ENCODE assay signal across 29 mouse cellular contexts in genomic region chr6:43462849-43463369, GRCm38 (mm10).
DNase-seq lines count a peak whose midpoint lies in the region; ATAC-seq and TF ChIP-seq lines count a peak whose summit lies in the region.
"Had no signal": no experiment of that assay in that cellular context is flagged by ENCODE, and none has a peak within 500 bp of the region (broad histone marks: within the 10 kb centered on the region; RNA-seq: fewer than 3 reads in every experiment).

No protein-coding gene starts in this region.

- H3K27me3 ChIP-seq in forebrain, embryonic 16.5 days (replicated peaks; ENCODE audit: control insufficient read depth, insufficient read depth, low read length): no peaks in the 10 kb centered on the region
- no peaks in the 10 kb centered on the region for H3K27me3 ChIP-seq in forebrain, embryonic 13.5 days
- H3K27me3 ChIP-seq in kidney, postnatal 0 days (ENCODE audit: insufficient read depth, low read length): no peaks in the 10 kb centered on the region
- no peaks in the 10 kb centered on the region for H3K27me3 ChIP-seq in neural tube, embryonic 12.5 days (replicated peaks)
- H3K27me3 ChIP-seq: hindbrain, embryonic 15.5 days; intestine, embryonic 15.5 days; limb, embryonic 15.5 days; liver, embryonic 13.5 days; neural tube, embryonic 13.5 days had no signal

- TF ChIP-seq CTCF in kidney, postnatal 0 days (IDR thresholded peaks at IDR 0.05; ENCODE audit: low read depth): no peak

- H3K9ac ChIP-seq in forebrain, embryonic 16.5 days (replicated peaks; ENCODE audit: low read depth, low read length): no peak overlapping the region
- no peak overlapping the region for H3K9ac ChIP-seq in forebrain, embryonic 13.5 days
- no peak overlapping the region for H3K9ac ChIP-seq in kidney, postnatal 0 days (ENCODE audit: low read depth, low read length)
- no peak overlapping the region for H3K9ac ChIP-seq in neural tube, embryonic 12.5 days
- H3K9ac ChIP-seq: hindbrain, embryonic 15.5 days; intestine, embryonic 15.5 days; limb, embryonic 15.5 days; liver, embryonic 13.5 days; neural tube, embryonic 13.5 days had no signal

- H3K4me1 ChIP-seq in forebrain, embryonic 16.5 days (replicated peaks; ENCODE audit: control insufficient read depth, insufficient read depth, low read length): peaks cover 4% of the 10 kb centered on the region; the same call in 1 of the 2 replicates
- H3K4me1 ChIP-seq in forebrain, embryonic 13.5 days: peaks cover 5% of the 10 kb centered on the region; the same call in 1 of the 2 replicates
- no peaks in the 10 kb centered on the region for H3K4me1 ChIP-seq in kidney, postnatal 0 days (replicated peaks; ENCODE audit: insufficient read depth, low read length)
- H3K4me1 ChIP-seq in neural tube, embryonic 12.5 days: no peaks in the 10 kb centered on the region
- H3K4me1 ChIP-seq: hindbrain, embryonic 10.5 days; hindbrain, embryonic 15.5 days; intestine, embryonic 15.5 days; limb, embryonic 10.5 days; limb, embryonic 15.5 days; liver, embryonic 13.5 days; midbrain, embryonic 10.5 days had no signal

- no peak overlapping the region for H3K4me3 ChIP-seq in forebrain, embryonic 16.5 days (replicated peaks; ENCODE audit: low read length)
- H3K4me3 ChIP-seq in forebrain, embryonic 13.5 days: no peak overlapping the region
- H3K4me3 ChIP-seq in kidney, postnatal 0 days (replicated peaks; ENCODE audit: low read depth, low read length): no peak overlapping the region
- H3K4me3 ChIP-seq in neural tube, embryonic 12.5 days: no peak overlapping the region
- H3K4me3 ChIP-seq: erythroblast, embryonic 14.5 days; hindbrain, embryonic 10.5 days; hindbrain, embryonic 15.5 days; intestine, embryonic 15.5 days; limb, embryonic 10.5 days; limb, embryonic 15.5 days; liver, embryonic 13.5 days; midbrain, embryonic 10.5 days; neural tube, embryonic 13.5 days had no signal

- no peaks in the 10 kb centered on the region for H3K36me3 ChIP-seq in forebrain, embryonic 16.5 days (ENCODE audit: control insufficient read depth, insufficient read depth)
- no peaks in the 10 kb centered on the region for H3K36me3 ChIP-seq in forebrain, embryonic 13.5 days (ENCODE audit: poor library complexity, severe bottlenecking)
- H3K36me3 ChIP-seq in kidney, postnatal 0 days (ENCODE audit: insufficient read depth, low read length): no peaks in the 10 kb centered on the region
- no peaks in the 10 kb centered on the region for H3K36me3 ChIP-seq in neural tube, embryonic 12.5 days
- H3K36me3 ChIP-seq: hindbrain, embryonic 10.5 days; hindbrain, embryonic 15.5 days; intestine, embryonic 15.5 days; limb, embryonic 10.5 days; limb, embryonic 15.5 days; liver, embryonic 13.5 days; midbrain, embryonic 10.5 days; neural tube, embryonic 13.5 days had no signal

- H3K9me3 ChIP-seq in forebrain, embryonic 16.5 days (ENCODE audit: control insufficient read depth, low read length): no peaks in the 10 kb centered on the region
- H3K9me3 ChIP-seq in forebrain, embryonic 13.5 days (replicated peaks): no peaks in the 10 kb centered on the region
- no peaks in the 10 kb centered on the region for H3K9me3 ChIP-seq in kidney, postnatal 0 days (replicated peaks; ENCODE audit: low read length)
- no peaks in the 10 kb centered on the region for H3K9me3 ChIP-seq in neural tube, embryonic 12.5 days
- H3K9me3 ChIP-seq: hindbrain, embryonic 10.5 days; hindbrain, embryonic 15.5 days; intestine, embryonic 15.5 days; limb, embryonic 10.5 days; limb, embryonic 15.5 days; liver, embryonic 13.5 days; midbrain, embryonic 10.5 days; neural tube, embryonic 13.5 days had no signal

- H3K27ac ChIP-seq in forebrain, embryonic 16.5 days (ENCODE audit: low read length): peak overlapping the region; percentile 27
- no peak overlapping the region for H3K27ac ChIP-seq in forebrain, embryonic 13.5 days
- H3K27ac ChIP-seq in kidney, postnatal 0 days: no peak overlapping the region
- no peak overlapping the region for H3K27ac ChIP-seq in neural tube, embryonic 12.5 days
- H3K27ac ChIP-seq: hindbrain, embryonic 10.5 days; hindbrain, embryonic 15.5 days; intestine, embryonic 15.5 days; limb, embryonic 10.5 days; limb, embryonic 15.5 days; liver, embryonic 13.5 days; midbrain, embryonic 10.5 days had no signal

- 59% methylated on average over 2 of the region's 2 CpGs for WGBS in forebrain, embryonic 16.5 days
- 71% methylated on average over 2 of the region's 2 CpGs for WGBS in forebrain, embryonic 13.5 days
- WGBS in kidney, postnatal 0 days: 24% methylated on average over 2 of the region's 2 CpGs
- WGBS in neural tube, embryonic 12.5 days: 80% methylated on average over 2 of the region's 2 CpGs

- peak; percentile 67 for DNase-seq in kidney, postnatal 0 days (ENCODE audit: low spot score)
- DNase-seq in kidney, postnatal 4 days: no peak
- DNase-seq in neural tube, embryonic 10.5 days (ENCODE audit: extremely low spot score, low spot score): no peak
- peak; percentile 11 for DNase-seq in mesoderm, embryonic 11.5 days (ENCODE audit: low read depth, low spot score)
- no peak for DNase-seq in ovary, postnatal 36 days (ENCODE audit: low spot score)
- DNase-seq: adrenal gland, adult 2 months; adrenal gland, postnatal 36 days; cerebellum, adult 2 months; gastrocnemius, postnatal 10 days; heart, postnatal 14 days; kidney, adult 2 months; liver, embryonic 13.5 days; lung, adult 18-20 months; lung, postnatal 10 days; right cerebral cortex, postnatal 25 days; thymus, postnatal 14 days had no signal

- no peak overlapping the region for H3K4me2 ChIP-seq in forebrain, embryonic 16.5 days (ENCODE audit: low read length)
- H3K4me2 ChIP-seq in forebrain, embryonic 13.5 days: no peak overlapping the region
- H3K4me2 ChIP-seq in kidney, postnatal 0 days (ENCODE audit: low read length): no peak overlapping the region
- no peak overlapping the region for H3K4me2 ChIP-seq in neural tube, embryonic 12.5 days (replicated peaks)
- H3K4me2 ChIP-seq: hindbrain, embryonic 15.5 days; intestine, embryonic 15.5 days; limb, embryonic 15.5 days; liver, embryonic 13.5 days; neural tube, embryonic 13.5 days had no signal

- 0 out of 2 replicates have a peak, but pooled peaks have one; percentile 14 for ATAC-seq in forebrain, embryonic 16.5 days
- no peak; the same call in 1 of the 2 replicates for ATAC-seq in forebrain, embryonic 13.5 days
- no peak for ATAC-seq in kidney, postnatal 0 days (replicated peaks; ENCODE audit: low FRiP score, low read depth)
- peak; percentile 61; the same call in 1 of the 2 replicates for ATAC-seq in neural tube, embryonic 12.5 days (ENCODE audit: low FRiP score, low read depth)
- ATAC-seq: activated CD4-positive, CD25-positive, alpha-beta regulatory T cell, adult 4 months; CD4-positive, CD25-positive, alpha-beta regulatory T cell, adult 4 months; intestine, embryonic 15.5 days had no signal

Comparison
In these comparisons a context has a peak if more than half of its experiments do, and no peak if none do; other contexts are left out.
1. ATAC-seq: peak in forebrain, embryonic 16.5 days (single experiment) and neural tube, embryonic 12.5 days (single experiment); none in forebrain, embryonic 13.5 days (single experiment) and kidney, postnatal 0 days (single experiment).
2. DNase-seq: peak in kidney, postnatal 0 days (single experiment) and mesoderm, embryonic 11.5 days (single experiment); none in kidney, postnatal 4 days (0 of 2), neural tube, embryonic 10.5 days (single experiment) and ovary, postnatal 36 days (single experiment).